Mouse (Mus musculus): ENCODE results near the gene Mob3a.

The Mob3a gene

DNA sequence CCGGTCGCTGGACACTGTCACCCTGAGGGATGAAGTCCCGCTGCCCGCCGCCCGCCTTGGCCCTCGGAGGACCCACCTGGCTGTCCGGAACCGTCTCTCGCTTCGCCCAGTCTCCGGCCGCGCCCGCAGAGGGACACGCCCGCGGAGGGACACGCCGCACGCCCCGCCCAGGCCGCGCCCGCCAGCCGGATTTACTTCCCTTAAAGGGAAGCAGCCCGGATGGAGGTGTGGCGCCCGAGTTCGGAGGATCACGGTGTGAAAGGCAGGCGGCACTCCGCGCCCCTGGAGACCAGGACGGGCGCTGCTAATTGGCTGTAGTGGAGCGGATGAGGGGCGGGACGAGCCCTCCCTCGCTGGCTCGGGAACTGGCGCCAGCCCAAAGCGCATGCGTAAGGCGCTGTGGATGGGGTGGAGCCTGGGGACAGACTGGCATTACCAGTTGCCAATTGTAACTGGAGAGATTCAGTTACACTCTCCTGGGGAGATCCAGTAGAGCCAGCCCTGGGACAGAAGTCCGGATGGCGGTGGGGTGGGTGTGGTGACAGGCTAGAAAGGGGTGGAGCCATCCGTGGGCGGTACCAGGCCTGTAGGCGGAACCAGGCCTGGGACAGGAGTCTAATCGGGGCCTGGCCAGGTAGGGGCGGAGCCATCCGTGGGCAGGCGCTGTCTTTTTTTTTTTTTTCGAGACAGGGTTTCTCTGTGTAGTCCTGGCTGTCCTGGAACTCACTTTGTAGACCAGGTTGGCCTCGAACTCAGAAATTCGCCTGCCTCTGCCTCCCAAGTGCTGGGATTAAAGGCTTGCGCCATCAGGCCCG lies at the start of gene Mob3a, which contains the start of gene Izumo4:
TSS of gene Mob3a (minus strand) at position 257 of the 815 bp plus-strand sequence.
TSS of gene Izumo4 (plus strand) at position 464 of the 815 bp plus-strand sequence.
- DNase-seq: peak; percentile 100

DNA sequence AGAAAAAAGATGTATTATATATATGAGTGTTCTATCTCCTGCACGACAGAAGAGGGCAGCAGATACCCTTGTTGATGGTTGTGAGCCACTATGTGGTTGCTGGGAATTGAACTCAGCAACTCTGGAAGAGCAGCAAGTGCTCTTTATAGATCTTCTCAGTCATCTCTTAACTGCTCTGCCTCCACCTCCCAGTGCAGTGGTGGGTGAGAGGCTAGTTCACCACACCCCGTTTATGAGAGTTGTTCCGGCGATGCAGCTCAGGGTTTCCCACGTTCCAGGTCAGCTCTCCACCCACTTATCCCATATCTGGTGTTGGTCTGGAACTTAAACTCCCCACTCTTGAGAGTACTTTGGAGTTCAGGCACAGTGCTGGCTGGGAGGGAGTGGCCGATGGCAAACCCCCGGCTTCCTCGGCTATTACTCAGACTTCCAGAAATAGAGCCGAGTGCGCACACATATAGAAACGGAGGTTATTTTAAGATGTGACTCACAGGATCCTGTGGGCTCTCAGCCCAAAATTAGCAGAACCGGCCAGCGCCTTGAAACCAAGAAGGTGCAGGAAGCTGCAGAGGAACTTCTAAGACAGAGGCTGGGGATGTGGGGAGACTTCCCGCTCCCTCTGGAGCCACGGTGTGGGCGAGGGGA lies 49.5 kb upstream of the Mob3a start:
- peak; percentile 88 for DNase-seq

DNA sequence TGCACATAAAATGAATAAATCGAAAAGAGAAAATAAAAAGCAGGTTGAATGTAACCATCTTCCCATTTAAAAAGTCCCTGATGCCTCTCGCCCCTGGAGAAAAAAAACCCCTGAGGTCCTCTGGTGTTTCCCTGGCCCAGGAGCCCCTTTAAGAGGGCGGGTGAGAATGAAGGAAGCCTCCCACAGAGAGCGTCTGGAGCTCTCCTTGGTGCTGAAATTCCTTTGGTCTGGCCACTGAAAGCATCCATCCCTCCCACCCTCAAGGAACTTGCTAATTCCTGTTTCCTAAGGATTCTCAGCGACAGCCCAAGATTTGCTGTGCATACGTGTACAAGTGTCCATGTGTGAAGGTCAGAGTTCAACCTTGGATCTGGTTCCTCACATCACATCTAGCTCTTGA lies 46.8 kb upstream of the Mob3a start:
- peak; percentile 83 for DNase-seq

GRCm38 (mm10) chr10:80747410-80747809 lies 45.6 kb upstream of the Mob3a start:
- DNase-seq: peak; percentile 85

GRCm38 (mm10) chr10:80744262-80744661 lies 42.5 kb upstream of the Mob3a start:
- peak; percentile 88 for DNase-seq

- peak; percentile 100 for DNase-seq
Measured at GRCm38 (mm10) chr10:80742180-80742978, 40.6 kb upstream of the Mob3a start, which contains the start of gene Ap3d1. Gene Ap3d1, minus strand, starts transcription at chr10:80742264.

- no peak for DNase-seq
Measured at GRCm38 (mm10) chr10:80741634-80742179, 39.9 kb upstream of the Mob3a start.

DNA sequence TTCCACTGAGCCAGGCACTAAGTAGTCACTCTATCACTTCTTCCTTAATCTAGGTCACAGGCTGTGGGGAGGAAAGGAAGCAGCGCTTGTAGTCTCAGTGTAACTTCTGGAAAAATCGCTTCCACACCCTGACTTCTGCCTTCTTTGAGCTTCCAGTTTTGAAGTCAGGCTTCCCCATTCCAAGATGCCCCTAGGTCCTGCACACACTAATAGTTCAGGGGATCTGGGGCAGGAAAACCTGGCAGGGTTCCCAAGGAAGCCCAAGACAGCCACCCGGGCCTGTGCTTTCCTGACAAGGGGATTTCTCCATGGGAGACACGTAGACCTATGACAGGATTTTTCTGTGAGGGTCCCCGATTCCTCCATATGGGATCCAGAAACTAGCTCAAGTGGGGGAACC lies 39.4 kb upstream of the Mob3a start:
- peak; percentile 28 for DNase-seq

DNA sequence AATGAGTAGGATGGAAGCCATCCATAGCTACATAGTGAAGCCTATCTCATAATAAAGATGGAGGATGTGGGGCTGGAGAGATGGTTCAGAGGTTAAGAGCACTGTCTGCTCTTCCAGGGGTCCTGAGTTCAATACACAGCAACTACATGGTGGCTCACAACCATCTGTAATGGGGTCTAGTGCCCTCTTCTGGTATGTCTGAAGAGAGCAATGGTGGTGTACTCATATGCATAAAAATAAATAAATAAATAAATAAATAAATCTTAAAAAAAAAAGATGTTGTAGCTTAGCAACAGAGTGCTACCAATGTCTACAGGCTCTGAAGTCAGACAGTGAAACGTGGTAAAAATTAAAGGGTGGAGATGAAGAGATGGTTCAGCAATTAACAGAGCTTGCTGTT lies 36.9 kb upstream of the Mob3a start:
- DNase-seq: no peak

DNA sequence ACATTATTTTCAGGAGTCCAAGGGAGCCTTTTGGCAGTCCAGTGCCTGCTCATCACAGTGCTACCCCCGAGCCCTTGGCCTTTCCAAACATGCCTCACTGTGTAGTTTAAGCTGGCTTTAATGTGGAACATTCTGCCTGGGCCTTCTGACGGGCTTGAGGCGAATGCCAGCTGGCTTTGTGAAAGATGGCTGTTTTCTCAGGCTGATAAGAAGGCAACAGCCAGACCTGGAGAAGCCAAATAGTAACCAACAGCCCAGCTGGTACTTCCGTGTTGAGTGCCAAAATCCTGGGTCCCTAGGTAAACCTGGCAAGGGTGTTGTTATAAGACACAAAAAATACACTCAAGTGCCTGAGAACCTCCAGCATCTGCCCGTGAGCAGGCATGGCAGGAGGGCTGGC lies 35.0 kb upstream of the Mob3a start:
- DNase-seq: no peak

GRCm38 (mm10) chr10:80732611-80733101 lies 30.9 kb upstream of the Mob3a start:
- no peak for DNase-seq

GRCm38 (mm10) chr10:80727369-80728127 lies 25.8 kb upstream of the Mob3a start:
- no peak for DNase-seq

DNA sequence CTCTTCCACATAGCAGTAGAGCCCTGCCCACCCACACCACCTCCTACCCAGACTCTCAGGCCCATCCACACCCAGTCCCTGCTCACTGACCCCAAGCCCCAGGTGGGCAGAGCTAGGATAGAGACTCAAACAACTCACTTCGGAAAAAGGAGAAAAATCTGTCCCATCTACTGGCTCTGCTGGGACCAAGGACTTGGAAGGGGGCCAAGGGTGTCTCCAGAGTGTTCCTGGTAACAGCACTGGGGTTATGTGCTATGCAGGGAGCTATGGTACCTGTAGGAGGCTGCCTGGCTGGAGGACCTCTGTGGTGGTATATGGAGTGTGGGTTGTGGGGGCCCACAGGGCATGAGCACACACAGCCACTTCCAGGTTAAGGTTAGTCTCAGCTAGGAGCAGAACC lies 15.5 kb upstream of the Mob3a start:
- DNase-seq: no peak

- no peak for DNase-seq
Measured at GRCm38 (mm10) chr10:80710834-80711233, 9.1 kb upstream of the Mob3a start.

DNA sequence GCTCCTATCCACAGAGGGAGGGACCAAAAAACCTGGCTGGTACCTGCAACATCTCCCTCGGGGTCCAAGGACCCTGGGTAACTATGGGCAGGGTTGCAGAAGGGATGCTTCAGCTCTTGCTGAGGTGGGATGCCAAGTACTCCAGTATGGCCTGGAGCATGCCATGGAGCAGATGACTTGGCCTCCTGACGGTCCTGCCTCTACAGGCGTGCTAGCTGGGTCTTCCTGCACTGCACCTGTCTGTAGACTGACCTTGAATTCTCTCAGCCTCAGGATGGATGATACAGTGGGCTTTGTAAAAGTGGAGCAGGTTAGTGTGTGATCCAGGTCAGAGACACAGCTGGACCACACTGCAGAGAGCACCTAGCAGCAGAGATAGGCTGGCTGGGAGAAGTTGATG lies 3.7 kb upstream of the Mob3a start:
- DNase-seq: no peak

DNA sequence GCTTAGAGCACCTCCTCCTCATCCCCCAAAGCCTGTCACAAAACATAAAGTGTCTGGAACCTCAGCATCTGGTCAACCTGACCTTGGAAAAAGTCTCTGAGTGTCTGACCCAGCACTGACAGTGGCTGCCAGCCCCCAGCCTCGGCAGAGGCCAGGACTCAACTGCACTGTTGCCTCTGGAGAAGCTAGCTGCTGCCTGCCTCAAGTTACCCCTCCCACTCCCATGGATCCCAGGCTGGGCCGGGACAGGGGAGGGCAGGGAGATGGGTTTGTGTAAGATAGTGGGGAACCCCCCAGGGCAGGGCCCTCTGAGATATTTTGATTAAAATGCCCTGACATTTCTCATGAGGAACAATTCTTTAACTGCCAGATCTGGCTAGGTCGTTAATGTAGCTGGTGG lies 3.3 kb upstream of the Mob3a start:
- DNase-seq: no peak

DNA sequence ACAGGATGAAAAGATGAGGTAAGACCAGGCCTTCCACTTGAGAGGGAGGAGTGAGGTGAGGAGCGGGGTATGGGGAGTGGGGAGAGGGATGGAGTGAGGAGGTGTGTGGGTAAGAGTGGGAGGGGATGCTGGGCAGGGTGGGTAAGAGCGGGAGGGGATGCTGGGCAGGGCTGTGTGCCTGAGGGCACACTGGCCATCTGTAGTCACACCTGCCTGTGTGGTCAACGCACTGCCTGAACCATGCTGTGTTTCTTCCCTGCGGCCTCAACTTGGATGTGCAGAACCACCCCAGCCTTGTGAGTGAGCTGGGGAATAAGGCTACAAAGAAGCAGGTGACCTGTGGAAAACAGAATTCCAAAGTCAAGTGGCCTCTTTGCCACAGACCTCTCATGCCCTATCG lies 2.6 kb upstream of the Mob3a start:
- no peak for DNase-seq

- DNase-seq: no peak
Measured at GRCm38 (mm10) chr10:80703643-80704042, 1.9 kb upstream of the Mob3a start.

DNA sequence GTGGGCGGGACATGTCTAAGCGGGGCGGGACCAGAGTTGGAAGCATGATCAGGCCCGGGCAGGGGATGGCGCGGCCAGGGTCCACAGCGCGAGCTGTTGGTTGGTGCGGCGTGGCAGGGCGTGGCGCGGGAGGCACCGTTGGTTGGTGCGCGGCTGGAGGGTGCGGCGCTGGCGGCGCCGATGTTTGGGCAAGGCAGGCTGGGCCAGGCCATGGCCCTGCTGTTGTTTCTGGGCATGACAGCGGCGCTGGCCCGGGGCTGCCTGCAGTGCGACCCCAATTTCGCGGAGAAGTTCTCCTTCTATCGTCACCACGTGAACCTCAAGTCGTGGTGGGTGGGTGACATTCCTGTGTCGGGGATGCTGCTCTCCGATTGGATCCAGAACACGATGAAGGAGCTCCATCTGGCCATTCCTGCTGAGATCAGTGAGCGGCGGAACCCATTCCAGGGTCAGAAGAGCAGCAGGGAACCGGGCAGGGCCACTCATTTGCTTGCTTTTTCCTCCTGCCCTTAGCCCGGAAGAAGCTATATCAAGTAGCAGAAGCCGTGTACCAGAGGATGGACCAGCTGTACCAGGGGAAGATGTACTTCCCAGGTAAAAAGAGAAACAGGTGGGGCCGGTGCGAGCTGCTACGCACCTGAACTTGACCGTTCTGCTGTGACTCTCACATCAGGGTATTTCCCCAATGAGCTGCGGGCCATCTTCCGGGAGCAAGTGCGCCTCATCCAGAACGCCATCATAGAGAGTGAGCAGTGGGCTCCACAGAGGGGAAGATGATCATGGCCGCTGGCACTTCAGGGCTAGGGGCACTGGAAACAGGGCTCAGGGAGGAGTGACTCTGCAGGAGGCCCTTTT lies 986 bp upstream of the Mob3a start:
- DNase-seq: peak; percentile 99

GRCm38 (mm10) chr10:80700732-80701131 lies 1.0 kb downstream of the Mob3a start:
- DNase-seq: no peak

DNA sequence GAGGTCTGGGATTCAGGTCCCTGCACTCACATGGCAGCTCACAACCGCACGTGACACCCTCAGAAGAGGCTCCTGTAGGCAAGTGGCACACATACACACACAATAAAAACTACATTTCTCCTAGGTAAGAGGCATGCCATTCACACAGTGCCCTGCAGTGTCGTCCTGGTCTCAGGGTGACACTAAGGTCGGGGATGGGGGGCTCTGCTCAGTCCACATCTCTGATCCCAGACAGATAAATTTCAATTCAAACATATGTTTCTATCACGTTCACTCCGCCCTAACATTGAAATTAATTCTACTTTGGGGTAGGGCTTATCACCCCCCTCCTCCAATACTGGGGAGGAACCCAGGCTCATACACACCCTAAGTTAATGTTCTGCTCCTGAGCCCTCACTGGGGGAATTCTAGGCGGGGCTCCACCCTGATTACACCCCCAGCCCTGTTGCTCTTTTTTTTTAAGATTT lies 1.7 kb downstream of the Mob3a start:
- no peak for DNase-seq
